Mouse (Mus musculus): Measurements from ENCODE around the gene Dcpp2. TPM values are rescaled to one million over a fixed set of nuclear protein-coding genes. Genes with fewer than 3 reads are reported as not detected.
"Not testable (repeated sequence)": the region's sequence is repeated elsewhere in the genome, so short reads cannot be mapped to it uniquely, and the experiment has no call there.

The Dcpp2 gene
- polyA plus RNA-seq, 1 experiment from 2014 or later = not detected

DNA sequence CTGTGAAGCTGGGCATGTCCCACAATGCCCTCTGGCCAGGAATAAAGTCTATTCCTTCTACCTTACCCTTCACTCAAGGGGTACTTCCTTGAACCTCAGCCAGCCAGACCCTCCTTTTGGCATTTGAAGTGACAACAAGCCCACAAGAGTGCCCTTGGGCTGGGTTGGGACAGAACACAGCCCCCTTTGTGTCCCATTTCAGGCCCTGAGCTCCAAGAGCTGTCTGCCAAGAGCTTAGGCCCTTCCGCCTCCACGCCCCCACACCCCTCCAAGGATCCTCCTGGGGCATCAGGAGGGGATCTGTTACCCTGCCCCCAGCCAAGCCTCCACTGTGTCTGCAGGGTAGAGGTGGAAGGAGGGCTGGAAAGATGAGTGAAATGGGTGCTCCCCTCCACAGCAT is 3.5 kb upstream of the Dcpp2 start:
- Histone ChIP-seq H3K36me3 (ENCODE audit: control insufficient read depth, insufficient read depth, low read length) (no peaks in the 10 kb centered on the region), H3K9me3 (ENCODE audit: control insufficient read depth, low read length) (no peaks in the 10 kb centered on the region), H3K9ac (ENCODE audit: low read length) (no peak overlapping the region), H3K27ac (ENCODE audit: low read depth, low read length) (no peak overlapping the region), H3K4me1 (ENCODE audit: control insufficient read depth, insufficient read depth, low read length) (no peaks in the 10 kb centered on the region), H3K4me3 (ENCODE audit: low read depth, low read length) (no peak overlapping the region), H3K27me3 (ENCODE audit: control insufficient read depth, insufficient read depth, low read length) (no peaks in the 10 kb centered on the region), H3K4me2 (no peak overlapping the region)
- 84% methylated on average over 2 of the region's 2 CpGs for WGBS
- ATAC-seq (ENCODE audit: low FRiP score) (no peak), DNase-seq (ENCODE audit: low spot score, missing footprints) (no peak)

- DNase-seq (ENCODE audit: low spot score, missing footprints); H3K9ac ChIP-seq (ENCODE audit: low read length); H3K4me3 ChIP-seq (ENCODE audit: low read depth, low read length); H3K4me2 ChIP-seq; H3K9me3 ChIP-seq (ENCODE audit: control insufficient read depth, low read length); H3K4me1 ChIP-seq (ENCODE audit: control insufficient read depth, insufficient read depth, low read length); H3K36me3 ChIP-seq (ENCODE audit: control insufficient read depth, insufficient read depth, low read length); ATAC-seq (ENCODE audit: low FRiP score); H3K27ac ChIP-seq (ENCODE audit: low read depth, low read length); H3K27me3 ChIP-seq (ENCODE audit: control insufficient read depth, insufficient read depth, low read length): not testable (repeated sequence)
- WGBS = 83% methylated on average over 3 of the region's 4 CpGs
Measured at GRCm38 (mm10) chr17:23917158-23917557, 36.5 kb downstream of the Dcpp2 start, which contains the start of gene Dcpp3. TSS of gene Dcpp3 (plus strand) at chr17:23917458.

- under 1% methylated on average over 29 of the region's 29 CpGs for WGBS
- ATAC-seq (ENCODE audit: low FRiP score) (peak; percentile 99), DNase-seq (ENCODE audit: low spot score, missing footprints) (peak; percentile 99)
- no peaks in the 10 kb centered on the region for H3K9me3 ChIP-seq (ENCODE audit: control insufficient read depth, low read length)
- peak overlapping the region; percentile 80 for H3K9ac ChIP-seq (ENCODE audit: low read length)
- peak overlapping the region; percentile 82 for H3K4me2 ChIP-seq
- peak overlapping the region; percentile 78 for H3K27ac ChIP-seq (ENCODE audit: low read depth, low read length)
- H3K27me3 ChIP-seq (ENCODE audit: control insufficient read depth, insufficient read depth, low read length) = no peaks in the 10 kb centered on the region
- H3K36me3 ChIP-seq (ENCODE audit: control insufficient read depth, insufficient read depth, low read length) = no peaks in the 10 kb centered on the region
- H3K4me3 ChIP-seq (ENCODE audit: low read depth, low read length) = peak overlapping the region; percentile 46
- peaks cover 7% of the 10 kb centered on the region for H3K4me1 ChIP-seq (ENCODE audit: control insufficient read depth, insufficient read depth, low read length)
Measured at GRCm38 (mm10) chr17:23924531-23925007, 43.9 kb downstream of the Dcpp2 start.

DNA sequence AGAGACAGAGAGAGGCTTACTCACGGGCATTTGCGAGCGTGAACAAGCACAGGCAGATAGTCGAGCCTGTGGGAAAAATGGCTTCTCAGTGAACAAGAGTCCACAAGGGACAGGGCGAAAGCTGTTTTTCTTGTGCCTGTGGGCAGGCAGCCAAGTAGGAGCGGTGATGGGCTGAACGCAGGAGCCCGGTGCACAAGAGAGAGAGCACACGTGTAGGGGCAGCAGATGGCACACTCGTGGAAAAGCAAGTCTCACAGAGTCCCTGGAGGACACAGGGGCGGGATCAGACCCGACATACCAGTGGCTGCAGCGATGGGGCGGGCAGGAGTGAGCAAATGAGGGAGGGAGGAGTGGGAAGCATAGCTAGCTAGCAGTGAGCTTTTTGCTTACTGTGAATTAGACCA is 44.4 kb downstream of the Dcpp2 start:
- Histone ChIP-seq H3K4me2 (peak overlapping the region; percentile 82), H3K9ac (ENCODE audit: low read length) (peak overlapping the region; percentile 80), H3K9me3 (ENCODE audit: control insufficient read depth, low read length) (no peaks in the 10 kb centered on the region), H3K27me3 (ENCODE audit: control insufficient read depth, insufficient read depth, low read length) (no peaks in the 10 kb centered on the region), H3K4me1 (ENCODE audit: control insufficient read depth, insufficient read depth, low read length) (peaks cover 7% of the 10 kb centered on the region), H3K4me3 (ENCODE audit: low read depth, low read length) (peak overlapping the region; percentile 46), H3K36me3 (ENCODE audit: control insufficient read depth, insufficient read depth, low read length) (no peaks in the 10 kb centered on the region), H3K27ac (ENCODE audit: low read depth, low read length) (peak overlapping the region; percentile 78)
- 1% methylated on average over 14 of the region's 14 CpGs for WGBS
- DNase-seq (ENCODE audit: low spot score, missing footprints) (peak; percentile 97), ATAC-seq (ENCODE audit: low FRiP score) (peak; percentile 81)

GRCm38 (mm10) chr17:23931157-23931556 is 50.5 kb downstream of the Dcpp2 start:
- Histone ChIP-seq H3K36me3 (ENCODE audit: control insufficient read depth, insufficient read depth, low read length) (no peaks in the 10 kb centered on the region), H3K27me3 (ENCODE audit: control insufficient read depth, insufficient read depth, low read length) (no peaks in the 10 kb centered on the region), H3K9me3 (ENCODE audit: control insufficient read depth, low read length) (no peaks in the 10 kb centered on the region), H3K4me2 (no peak overlapping the region), H3K27ac (ENCODE audit: low read depth, low read length) (no peak overlapping the region), H3K4me1 (ENCODE audit: control insufficient read depth, insufficient read depth, low read length) (no peaks in the 10 kb centered on the region), H3K9ac (ENCODE audit: low read length) (no peak overlapping the region), H3K4me3 (ENCODE audit: low read depth, low read length) (no peak overlapping the region)
- DNase-seq (ENCODE audit: low spot score, missing footprints) (no peak), ATAC-seq (ENCODE audit: low FRiP score) (no peak)
- 87% methylated on average over 5 of the region's 5 CpGs for WGBS

- no peak within 1 kb of the TSS for H3K4me2 ChIP-seq
- no peak within 1 kb of the TSS for H3K4me3 ChIP-seq (ENCODE audit: low read depth, low read length)
- no peaks in the 10 kb centered on the region for H3K27me3 ChIP-seq (ENCODE audit: control insufficient read depth, insufficient read depth, low read length)
- DNase-seq (ENCODE audit: low spot score, missing footprints) = no peak
- ATAC-seq (ENCODE audit: low FRiP score) = no peak
- H3K27ac ChIP-seq (ENCODE audit: low read depth, low read length) = no peak within 1 kb of the TSS
- no peaks in the 10 kb centered on the region for H3K36me3 ChIP-seq (ENCODE audit: control insufficient read depth, insufficient read depth, low read length)
- H3K4me1 ChIP-seq (ENCODE audit: control insufficient read depth, insufficient read depth, low read length) = no peaks in the 10 kb centered on the region
- no peak within 1 kb of the TSS for H3K9ac ChIP-seq (ENCODE audit: low read length)
- H3K9me3 ChIP-seq (ENCODE audit: control insufficient read depth, low read length) = no peaks in the 10 kb centered on the region
Measured at GRCm38 (mm10) chr17:23941372-23941771, 60.7 kb downstream of the Dcpp2 start, which contains the start of gene Sbp. TSS of gene Sbp (plus strand) at chr17:23941672.

GRCm38 (mm10) chr17:23947486-23947885 is 66.8 kb downstream of the Dcpp2 start:
- H3K4me2 ChIP-seq; DNase-seq (ENCODE audit: low spot score, missing footprints); H3K27me3 ChIP-seq (ENCODE audit: control insufficient read depth, insufficient read depth, low read length); H3K9ac ChIP-seq (ENCODE audit: low read length); ATAC-seq (ENCODE audit: low FRiP score); H3K4me1 ChIP-seq (ENCODE audit: control insufficient read depth, insufficient read depth, low read length); H3K36me3 ChIP-seq (ENCODE audit: control insufficient read depth, insufficient read depth, low read length); H3K27ac ChIP-seq (ENCODE audit: low read depth, low read length); H3K4me3 ChIP-seq (ENCODE audit: low read depth, low read length); H3K9me3 ChIP-seq (ENCODE audit: control insufficient read depth, low read length): not testable (repeated sequence)
- WGBS = 75% methylated on average over 4 of the region's 4 CpGs

DNA sequence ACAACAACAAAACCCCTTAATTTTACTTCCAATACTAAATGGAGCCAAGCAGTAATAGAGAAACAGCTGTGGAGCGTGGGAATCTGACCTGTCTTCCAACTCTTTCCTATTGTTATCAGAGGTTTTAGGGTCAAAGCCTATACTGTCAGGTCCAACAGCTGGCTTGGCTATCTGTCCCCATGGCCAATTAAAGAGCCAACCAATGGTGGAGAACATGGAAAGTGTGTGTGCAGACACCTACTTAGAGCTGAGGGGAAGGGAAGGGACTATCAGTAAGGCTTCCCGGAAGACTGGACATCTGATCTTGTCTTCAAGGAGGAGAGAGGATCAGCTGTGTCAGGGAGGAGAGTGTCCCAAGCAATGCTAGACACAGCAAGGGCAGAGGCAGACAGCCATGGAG is 68.4 kb downstream of the Dcpp2 start:
- H3K27ac ChIP-seq (ENCODE audit: low read depth, low read length) = no peak overlapping the region
- no peak overlapping the region for H3K4me2 ChIP-seq
- H3K36me3 ChIP-seq (ENCODE audit: control insufficient read depth, insufficient read depth, low read length) = no peaks in the 10 kb centered on the region
- no peaks in the 10 kb centered on the region for H3K9me3 ChIP-seq (ENCODE audit: control insufficient read depth, low read length)
- H3K9ac ChIP-seq (ENCODE audit: low read length) = no peak overlapping the region
- 93% methylated on average over 2 of the region's 2 CpGs for WGBS
- no peak overlapping the region for H3K4me3 ChIP-seq (ENCODE audit: low read depth, low read length)
- no peaks in the 10 kb centered on the region for H3K4me1 ChIP-seq (ENCODE audit: control insufficient read depth, insufficient read depth, low read length)
- DNase-seq (ENCODE audit: low spot score, missing footprints) (no peak), ATAC-seq (ENCODE audit: low FRiP score) (no peak)
- H3K27me3 ChIP-seq (ENCODE audit: control insufficient read depth, insufficient read depth, low read length) = no peaks in the 10 kb centered on the region
